Mouse (Mus musculus) stomach, postnatal 0 days (tissue): ENCODE data around the gene Pcdh7.

Experiments used
- CTCF ChIP-seq: IDR thresholded peaks from 2 replicates; pipeline ENCODE4 v1.5.1; 2016; ENCODE audit warnings: antibody characterized with exemption, low read depth, mild to moderate bottlenecking, moderate library complexity
- EP300 ChIP-seq: optimal IDR thresholded peaks from 2 replicates; pipeline ENCODE3; 2016; ENCODE audit warnings: antibody characterized with exemption

- TF ChIP-seq CTCF (no peak), EP300 (no peak)
These were observed 80.3 kb downstream of the Pcdh7 start for GRCm38 (mm10) chr5:57797951-57798670.
